Mouse (Mus musculus) cerebellum, adult 18-20 months (tissue): ENCODE measurements around the gene Ccar1.
"Not testable (repeated sequence)": the region's sequence is repeated elsewhere in the genome, so short reads cannot be mapped to it uniquely, and the experiment has no call there.

Experiments
- DNase-seq, 2 experiments: peaks; one replicate each; pipeline ENCODE4 v3.0.0; 2021

Ccar1 gene

DNA sequence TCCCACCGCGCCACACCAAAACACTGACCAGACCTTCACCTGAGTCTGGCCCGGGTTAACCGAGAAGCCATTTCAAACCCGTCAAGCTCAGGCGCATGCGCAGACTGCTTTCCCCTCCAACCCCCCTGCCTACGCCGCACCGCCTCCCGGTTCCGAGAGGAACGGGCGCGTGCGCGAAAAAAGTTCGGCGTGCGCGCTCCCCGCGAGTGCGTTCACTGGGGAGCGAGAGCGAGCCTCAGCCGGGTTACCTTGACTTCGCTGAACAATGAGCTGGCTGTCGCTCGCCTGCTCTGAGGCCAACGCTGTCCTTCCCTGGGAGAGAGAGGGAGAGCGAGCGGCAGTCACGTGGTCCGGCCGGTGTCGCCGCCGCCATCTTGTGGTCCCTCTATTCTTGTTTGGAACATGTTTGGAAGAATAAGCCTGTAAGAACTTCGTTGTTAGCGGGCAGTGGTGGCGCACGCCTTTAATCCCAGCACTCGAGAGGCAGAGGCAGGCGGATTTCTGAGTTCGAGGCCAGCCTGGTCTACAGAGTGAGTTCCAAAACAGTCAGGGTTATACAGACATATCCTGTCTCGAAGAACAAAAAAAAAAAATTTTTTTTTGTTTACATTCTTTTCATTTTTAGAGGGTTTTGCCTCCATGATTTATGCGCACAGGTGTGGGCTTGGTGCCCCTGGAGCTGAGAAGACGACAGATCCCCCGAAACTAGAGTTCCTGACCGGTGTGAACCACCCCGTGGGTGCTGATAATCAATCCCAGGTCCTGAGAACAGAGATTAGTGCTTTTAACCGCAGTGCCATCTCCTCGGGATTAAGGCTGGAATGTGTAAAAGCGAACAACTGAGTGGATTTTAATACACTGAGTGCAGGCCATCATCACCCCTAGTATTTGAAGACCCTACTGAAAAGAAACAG lies at the start of gene Ccar1:
Gene Ccar1 (minus strand): TSS at position 110 of the 914 bp plus-strand sequence.
- DNase-seq: peak; percentile 99 to 100

DNA sequence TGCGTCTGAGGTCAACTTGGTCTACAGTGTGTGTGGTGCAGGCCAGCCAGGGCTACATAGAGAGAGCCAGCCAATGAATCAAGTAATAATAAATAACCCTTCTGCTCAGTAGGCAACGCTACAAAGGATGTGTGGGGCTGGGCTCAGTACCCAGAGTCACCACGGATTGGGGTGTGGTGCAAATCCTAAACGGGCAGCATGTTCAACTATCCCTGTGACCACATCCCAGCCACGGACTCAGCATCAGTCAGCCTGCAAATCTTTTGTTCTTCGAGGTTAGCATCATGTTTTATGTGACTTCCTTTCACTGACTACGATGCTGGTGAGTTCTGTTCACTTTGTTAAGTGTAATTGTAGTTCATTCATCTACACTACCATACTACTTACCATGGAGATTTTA lies 48.6 kb upstream of the Ccar1 start:
- DNase-seq: no peak

DNA sequence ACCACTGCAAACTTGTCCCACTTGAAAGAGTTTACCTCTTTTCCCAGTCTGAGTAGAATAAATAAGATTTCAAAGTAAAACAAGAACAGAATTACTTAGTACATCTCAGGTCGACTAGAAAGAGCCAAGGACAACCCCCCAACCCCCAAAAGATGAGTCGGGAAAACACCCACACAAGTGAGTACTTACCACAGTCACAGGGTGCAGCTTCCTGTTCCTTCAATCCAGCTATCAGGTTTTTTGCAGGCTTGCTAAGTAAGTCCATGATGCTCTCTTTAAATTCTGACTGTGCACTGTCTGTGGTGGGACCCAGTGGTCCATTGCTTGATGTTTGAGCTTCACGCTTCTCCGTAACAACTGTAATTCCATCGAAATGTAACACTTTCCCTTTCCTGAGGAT lies 45.9 kb upstream of the Ccar1 start:
- DNase-seq: no peak

DNA sequence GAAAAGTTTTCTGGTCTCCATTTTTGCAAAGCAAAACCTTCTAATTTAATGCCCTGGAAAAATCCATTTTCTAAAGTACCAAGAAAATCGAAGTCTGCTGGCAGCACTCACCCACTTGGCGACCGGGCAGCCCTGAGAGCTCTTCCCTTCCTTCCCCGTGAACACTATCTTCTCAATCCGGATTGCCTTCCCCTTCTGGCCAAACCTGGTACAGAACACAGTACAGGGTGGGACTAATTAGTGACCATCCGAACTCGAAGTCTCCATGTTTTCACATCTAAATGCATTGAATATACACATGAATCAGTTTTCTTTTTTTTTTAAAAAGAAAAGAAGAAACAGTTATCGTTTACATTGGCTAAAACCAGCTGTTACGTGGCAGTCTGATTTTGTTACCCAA lies 40.7 kb upstream of the Ccar1 start:
- no peak for DNase-seq

DNA sequence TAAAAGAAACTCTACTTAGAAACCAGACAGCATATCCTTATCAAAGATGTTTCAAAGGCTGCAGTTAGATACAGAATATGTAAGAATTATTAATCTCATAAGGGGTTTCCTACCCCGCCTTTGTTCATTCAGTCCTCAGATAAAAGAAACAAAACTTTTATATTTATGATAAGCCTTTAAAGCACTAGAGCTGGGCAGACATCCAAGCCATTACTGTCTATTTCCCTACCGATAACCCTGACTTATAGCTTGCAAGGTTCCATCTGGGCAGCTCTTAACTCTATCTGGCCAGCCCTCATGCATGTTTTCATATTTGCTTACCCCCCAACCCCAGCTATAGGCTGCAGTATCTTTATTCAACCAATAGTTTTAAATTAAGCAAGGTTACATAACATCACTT lies 39.5 kb upstream of the Ccar1 start:
- no peak for DNase-seq

DNA sequence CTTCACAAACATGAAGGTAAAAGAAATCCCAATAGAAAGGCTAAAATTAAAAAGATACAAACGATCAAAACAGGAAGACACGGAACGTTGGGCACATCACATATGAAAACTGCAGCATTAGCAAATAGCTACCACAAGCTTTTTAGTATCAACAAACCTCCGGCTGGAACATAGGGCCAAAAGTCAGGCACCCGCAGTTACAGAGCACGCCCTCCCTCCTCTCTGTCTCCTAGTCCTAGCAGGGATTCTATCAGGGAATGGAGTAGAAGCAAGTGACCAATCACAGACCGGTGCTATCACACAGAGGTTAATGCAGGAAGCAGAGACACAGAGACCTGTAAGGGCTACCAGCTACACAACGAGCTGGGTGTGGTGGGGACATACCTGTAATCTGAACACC lies 32.4 kb upstream of the Ccar1 start:
- DNase-seq: no peak

DNA sequence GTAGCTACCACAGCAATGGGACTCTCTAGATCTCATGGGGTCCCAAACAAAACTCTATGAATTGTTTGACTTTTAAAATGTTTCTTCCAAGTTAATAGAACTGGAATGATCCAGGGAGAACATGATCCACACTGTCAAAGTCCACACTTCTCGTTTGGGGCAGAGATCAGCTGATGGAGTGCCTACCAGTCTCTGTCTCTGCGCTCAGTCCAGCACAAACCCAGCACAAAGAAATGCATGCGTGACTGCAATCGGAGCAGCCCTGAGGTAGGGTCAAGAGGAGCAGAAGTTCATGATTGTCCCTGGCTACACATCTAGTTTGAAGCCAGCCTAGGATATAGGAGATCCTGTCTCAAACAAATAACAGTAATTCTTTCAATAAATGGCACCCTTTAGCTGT lies 31.3 kb upstream of the Ccar1 start:
- no peak for DNase-seq

DNA sequence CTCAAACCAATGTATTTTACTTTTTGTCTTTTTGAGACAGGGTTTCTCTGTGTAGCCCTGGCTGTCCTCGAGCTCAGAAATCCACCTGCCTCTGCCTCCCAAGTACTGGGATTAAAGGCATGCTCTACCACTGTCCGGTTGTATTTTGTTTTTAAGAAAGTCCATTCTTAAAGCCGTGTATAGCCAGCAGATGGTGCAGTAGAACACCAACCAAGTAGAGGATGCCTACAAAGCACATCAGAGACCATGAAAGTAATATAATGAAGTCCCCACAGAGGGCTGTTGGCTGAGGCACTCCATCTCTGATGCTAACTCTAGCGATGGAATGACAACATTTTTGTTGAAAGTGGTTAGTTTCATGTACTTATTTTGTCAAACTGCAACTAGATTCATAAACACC lies 17.9 kb upstream of the Ccar1 start:
- DNase-seq: no peak

DNA sequence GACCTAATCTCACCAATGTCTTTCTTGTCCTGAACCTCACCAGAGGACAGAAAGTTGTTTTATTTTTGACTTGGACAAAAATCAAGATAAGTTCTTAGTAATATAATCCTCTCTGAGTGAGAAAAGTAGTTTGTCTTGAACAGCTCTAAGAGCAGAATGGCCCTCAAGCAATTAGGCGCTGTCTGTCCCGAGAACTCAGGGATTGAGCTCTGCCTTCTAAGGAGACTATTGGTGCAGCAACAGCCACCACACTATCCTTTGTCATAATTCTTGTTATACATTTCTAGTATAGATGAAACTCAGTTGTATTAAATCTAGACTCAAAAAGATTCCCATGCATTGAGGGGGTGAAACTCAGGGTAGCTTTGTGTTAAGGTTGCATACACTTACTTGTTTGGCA lies 16.7 kb upstream of the Ccar1 start:
- DNase-seq: no peak

DNA sequence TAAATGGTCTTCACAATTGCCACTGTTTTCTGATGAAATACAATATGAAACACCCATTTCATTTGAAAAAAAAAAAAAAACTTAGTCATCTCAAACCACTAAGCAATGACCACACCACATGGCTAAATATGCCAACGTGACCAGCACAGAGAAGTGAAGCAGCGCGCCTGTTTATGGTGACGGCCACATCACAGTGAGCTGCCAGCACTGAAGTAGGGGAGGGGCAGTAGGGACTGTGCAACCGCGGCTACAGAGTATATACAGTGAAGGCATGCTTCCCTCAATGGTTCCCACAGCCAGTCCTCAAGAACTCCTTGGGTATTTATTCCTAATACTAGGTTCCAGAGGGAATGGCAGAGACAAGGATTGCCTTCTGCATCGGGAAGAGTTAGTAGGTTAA lies 16.2 kb upstream of the Ccar1 start:
- DNase-seq: no peak

DNA sequence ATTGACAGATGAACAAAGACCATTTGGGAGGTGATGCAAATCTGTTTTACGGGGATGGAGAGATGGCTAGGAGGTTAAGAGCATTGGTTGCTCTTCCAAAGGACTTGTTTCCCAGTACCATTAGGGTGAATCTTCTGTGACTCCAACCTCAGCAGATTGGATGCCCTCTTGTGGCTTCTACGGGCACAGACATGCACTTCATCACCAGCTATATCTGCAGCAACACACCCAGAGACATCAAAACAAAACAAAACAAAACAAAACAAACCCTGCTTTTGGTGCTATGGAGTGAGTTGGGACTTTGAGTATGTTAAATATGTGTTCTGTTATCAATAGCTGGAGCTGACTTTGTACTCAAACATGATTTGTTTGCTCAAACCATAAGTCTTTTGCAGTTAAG lies 12.0 kb upstream of the Ccar1 start:
- DNase-seq: no peak

DNA sequence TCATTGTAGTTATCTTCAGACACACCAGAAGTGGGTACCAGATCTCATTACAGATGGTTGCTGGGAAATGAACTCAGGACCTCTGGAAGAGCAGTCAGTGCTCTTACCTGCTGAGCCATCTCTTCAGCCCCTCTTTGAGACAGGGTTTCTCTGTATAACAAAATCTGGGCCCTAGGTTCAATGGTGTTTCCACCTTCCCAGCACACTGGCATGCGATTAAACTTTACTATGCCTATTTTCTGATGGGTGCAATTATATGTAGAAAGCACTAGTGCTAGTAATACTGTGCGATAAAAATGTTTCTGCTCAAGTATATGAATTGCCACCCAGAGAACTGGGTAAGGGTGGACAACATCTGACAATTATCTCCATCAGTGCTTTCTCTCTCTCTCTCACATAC lies 11.2 kb upstream of the Ccar1 start:
- no peak for DNase-seq

DNA sequence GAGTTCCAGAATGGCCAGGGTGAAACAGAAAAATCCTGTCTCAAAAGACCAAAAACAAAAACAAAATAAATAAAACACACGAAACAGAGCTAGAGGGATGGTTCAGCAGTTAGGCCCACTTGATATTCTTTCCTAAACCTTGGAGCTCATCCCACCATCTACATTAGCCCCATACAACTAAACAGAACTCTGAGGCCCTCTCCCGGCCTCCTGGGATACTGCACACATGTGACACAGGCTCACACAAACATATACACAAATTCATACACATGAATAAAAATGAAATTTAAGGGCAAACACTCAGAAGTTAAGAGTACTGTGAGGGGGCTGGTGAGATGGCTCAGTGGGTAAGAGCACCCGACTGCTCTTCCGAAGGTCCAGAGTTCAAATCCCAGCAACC lies 2.1 kb upstream of the Ccar1 start:
- DNase-seq: no peak

DNA sequence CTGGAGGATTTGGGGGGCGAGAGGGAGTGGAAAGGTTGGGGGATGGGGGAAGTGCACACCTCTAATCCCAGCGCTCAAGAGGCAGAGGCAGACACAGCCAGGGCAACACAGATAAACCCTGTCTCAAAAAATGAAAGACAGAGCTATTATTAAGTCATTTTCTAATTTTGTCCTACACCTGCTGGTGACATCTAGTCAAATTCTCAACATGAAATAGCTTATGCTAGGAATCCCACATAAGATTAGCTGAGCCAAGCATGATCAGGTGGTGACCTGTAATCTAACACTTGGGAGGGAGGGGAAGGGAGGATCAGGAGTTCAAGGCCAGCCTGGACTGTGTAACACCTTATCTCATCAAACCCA lies 986 bp upstream of the Ccar1 start:
- DNase-seq: no peak

DNA sequence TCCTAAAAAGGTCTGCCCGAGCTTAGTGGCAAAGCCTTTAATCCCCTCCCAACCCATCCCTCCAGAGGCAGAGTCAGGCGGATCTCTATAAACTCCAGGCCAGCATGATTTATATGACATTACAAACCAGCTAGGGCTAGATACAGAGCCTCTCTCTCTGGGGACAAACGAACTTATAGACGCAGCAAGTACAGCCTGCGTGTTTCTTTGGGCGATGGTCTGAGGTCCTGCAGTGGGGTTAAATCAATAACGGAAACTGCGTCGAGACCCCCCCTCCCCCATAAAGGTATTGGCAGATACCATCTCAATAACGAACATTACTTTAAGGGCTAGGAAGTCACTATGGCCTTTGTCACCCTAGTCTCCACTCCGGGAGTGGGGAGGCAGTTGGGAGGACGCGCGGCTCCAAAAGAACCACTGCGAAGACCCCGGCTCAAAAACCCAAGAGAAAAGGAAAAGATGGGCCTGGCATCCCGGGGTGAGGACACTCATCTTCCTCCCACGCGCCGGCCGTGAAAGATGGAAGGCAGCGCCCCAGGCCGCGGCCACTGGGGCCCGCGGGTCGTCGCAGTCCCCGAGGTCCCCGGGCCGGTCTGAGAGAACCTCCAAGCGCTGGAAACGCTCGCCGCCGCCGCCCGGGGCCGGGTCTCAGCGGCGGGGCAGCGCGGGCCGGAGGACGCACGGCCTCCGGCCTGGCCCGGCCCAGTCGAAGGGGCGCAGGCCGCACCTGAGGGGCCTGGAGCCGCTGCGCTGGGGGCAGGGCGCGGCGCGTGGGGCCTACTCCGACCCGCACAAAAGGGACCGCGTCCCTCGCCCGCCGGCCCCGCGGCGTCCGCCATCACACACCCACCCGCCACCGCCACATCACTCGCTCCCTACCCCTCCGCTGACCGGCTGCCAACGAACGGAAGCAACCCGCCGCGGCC lies 572 bp downstream of the Ccar1 start:
- DNase-seq: peak in 1 of 2 experiments; percentile 29

DNA sequence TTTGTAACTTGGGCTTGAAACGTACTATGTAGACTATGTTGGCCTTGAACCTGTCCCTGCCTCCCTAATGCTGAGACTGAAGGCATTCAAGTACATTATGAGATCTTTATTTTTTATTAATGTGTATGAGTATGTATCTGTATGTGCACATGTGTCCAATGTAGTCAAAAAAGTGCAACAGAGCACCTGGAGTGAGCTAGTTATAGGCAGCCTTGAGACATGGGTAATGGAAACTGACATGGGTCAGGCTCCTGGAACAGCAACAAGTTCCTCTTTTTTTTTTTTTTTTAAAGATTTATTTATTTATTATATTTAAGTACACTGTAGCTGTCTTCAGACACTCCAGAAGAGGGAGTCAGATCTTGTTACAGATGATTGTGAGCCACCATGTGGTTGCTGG lies 10.3 kb downstream of the Ccar1 start:
- DNase-seq: not testable (repeated sequence)

DNA sequence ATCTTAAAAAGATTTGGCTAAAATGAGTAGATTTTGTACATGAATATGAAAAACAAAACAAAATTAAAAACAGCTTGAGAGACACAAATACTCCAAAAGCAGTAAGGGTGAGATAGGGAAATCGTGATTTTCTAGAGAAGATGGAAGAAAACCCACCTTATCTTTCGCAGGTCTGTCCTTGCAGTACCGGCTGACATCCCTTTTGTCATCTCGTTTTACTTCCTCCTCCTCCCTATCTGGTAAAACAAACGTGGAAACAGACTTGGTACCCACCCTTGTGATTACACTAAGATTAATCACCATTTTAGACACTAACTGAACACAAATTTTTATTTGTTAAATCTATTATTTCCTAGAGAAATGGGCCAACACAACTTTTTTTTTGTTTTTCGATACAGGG lies 41.3 kb downstream of the Ccar1 start:
- DNase-seq: no peak

DNA sequence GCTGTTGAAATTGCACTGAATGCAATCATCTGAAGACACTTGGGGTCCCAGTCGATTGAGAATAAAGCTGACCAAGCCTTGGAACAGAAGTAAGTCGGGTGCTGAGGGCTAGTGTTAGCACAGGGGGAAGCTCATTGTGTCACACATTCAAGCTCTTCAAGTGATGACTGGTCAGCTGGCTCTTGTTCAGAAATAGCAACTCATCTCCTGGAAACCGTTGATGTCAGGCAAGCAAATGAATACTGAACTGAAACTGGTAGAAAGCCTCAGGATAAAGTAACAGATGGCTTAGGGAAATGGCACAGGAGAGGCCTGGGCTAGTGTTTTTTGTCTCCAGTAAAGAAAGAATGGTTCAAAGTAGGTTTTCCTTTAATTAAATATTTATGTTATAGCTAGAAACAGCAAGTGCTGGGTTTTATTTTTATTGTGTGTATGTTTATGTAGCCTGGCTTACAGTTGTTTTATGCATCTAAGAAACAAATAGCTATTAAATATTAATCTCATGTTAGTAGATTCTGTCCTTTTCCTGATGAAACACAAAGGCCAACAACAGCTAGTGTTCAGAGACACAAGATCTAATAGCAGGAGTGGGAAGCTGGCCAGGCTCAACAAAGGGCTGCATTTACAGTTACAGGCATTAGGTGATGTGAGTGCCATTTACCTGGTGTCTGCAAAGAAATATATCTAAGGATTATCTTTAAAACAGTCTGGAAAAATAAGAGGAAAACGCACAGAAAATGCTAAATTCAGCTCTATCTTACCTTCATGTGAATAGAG lies 51.9 kb downstream of the Ccar1 start:
- peak; percentile 58 to 71 for DNase-seq

DNA sequence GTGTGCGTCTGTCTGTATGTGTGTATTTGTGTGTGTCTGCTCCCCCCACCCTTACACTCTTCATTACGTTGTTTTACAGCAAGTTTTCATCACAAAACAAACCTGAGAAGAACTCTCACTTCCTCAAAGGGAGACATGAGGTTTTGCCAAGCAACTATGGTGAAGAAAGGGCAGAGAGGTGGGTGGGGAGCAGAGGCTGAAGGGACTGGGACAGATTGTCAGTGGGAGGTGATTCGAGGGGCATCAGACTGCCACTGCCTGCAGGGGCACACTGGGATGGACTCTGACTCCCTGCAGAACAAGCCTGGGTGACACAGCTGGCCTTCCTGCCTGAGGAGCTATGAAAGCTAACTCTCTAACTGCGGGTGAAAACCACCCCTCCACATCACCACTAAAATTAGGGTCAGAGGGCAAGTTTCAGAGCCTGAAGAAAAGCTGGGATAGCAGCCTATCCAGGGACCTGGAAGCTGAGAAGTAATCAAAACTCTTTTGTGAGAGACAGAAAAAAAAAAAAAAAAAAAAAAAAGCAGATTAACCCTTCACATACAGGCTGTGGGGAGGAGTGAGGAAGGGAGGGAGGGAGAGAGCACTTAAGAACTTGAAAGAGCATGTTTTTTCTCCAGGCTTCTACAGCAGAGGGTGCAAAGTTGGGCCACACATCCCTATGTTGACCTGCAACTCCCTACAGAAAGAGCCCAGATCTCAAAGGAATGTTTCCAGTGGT lies 55.0 kb downstream of the Ccar1 start:
- DNase-seq: no peak

DNA sequence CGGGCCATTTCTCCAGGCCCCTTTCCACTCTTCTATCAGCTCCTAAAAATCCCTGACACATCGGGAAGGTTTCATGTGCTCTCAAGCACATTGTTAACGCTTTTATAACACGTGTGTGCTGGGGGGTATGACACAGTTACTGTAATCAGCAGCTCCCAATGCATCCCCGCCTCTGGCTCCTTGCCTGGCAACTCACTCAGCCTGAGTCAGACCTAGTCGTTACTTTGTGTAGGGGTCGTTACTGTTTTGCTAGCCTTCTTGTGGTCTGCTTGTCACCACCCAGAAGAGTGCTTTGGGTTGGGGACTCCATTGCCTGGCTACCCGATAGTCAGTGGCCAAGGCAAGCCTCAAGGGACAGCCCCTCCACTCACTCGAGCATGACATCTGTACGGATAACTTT lies 61.3 kb downstream of the Ccar1 start:
- DNase-seq: no peak

DNA sequence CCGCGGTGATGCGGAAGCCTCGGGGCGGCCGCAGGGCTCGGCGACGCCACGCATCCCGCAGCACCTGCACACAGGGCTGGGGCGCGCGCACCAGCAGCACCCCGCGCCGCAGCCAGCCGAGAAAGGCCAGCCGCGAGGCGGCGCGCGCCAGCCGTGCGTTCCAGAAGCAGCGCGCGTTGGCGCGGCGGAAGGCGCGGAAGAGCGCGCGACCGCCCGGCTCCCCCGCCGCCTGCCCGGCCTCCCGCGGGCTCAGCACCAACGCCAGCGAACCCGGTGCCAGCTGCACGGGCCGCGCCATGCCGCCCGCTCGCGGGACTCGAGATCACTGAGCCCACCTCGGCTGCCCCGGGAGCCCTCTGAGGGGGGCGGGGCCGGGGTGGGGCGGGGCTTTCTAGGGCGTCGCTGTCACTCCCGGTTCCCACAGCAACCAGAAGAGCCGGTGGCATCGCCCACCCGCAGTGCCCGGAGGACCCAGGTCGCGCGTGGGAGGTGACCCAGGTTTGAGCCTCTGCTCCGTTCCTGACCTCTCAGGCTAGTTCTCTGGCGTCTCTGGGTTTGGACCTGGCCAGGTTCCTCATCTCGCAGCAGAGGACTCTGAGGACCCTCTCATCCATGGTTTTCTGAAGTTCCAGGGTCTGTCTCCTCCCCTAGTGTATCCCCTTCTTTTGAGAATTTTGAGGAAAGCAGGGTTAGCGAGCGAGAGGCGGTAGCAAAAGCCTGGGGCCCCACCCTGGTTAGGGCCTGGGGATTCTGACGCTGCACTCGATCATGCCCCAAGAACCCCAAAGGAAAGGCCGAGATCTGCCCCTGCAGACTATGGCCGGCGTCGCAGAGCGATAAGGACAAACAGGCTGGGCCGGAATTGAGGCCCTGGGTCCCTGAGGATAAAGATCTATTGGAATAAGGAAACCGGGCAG lies 66.1 kb downstream of the Ccar1 start, which contains the start of gene Stox1:
Gene Stox1 (minus strand): TSS at position 358 of the 917 bp plus-strand sequence.
- DNase-seq: peak; percentile 62 to 80
